Mouse (Mus musculus): ENCODE measurements around the gene Gm6525.

DNA sequence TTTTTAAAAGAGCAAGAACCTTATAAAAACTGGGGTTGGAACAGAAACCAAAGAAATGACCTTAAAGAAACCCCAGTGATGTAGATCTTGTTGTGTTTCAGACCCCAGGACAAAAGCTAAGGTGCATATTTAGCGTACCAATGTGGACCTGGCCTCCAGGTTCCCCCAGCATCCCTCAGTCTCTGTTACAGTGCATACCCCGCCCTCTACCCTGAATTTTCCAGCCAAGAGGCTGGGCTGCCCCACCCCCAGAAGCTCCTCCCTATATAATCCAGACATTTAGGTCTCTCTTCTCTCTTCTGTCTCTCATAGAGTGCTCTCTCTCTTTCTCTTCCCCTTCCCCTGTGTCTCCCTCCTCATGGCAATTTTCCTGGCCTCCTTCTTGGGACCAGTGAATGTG, 6.4 kb downstream of the Gm6525 start:
- TF ChIP-seq CTCF (conservative IDR thresholded peaks at IDR 0.05; ENCODE audit: insufficient read depth, insufficient read length, low read depth, low read length) (no peak), POLR2A (IDR thresholded peaks at IDR 0.05; ENCODE audit: low read depth, low read length) (no peak)
